Mouse (Mus musculus) C2C12 (cell line): Measurements from ENCODE around the gene Rnase4.

Source experiments
- CTCF ChIP-seq: IDR thresholded peaks from one replicate; pipeline ENCODE4 v1.5.1; 2011; ENCODE audit not compliant: control insufficient read depth, insufficient read depth, insufficient read length
- MYOG ChIP-seq: IDR thresholded peaks from one replicate; pipeline ENCODE4 v1.6.1; 2011; ENCODE audit not compliant: control insufficient read depth, insufficient read length; ENCODE audit errors: extremely low read depth
- USF1 ChIP-seq: IDR thresholded peaks from one replicate; pipeline ENCODE4 v1.6.1; 2011; ENCODE audit warnings: low read depth, mild to moderate bottlenecking, control low read depth, moderate library complexity

DNA sequence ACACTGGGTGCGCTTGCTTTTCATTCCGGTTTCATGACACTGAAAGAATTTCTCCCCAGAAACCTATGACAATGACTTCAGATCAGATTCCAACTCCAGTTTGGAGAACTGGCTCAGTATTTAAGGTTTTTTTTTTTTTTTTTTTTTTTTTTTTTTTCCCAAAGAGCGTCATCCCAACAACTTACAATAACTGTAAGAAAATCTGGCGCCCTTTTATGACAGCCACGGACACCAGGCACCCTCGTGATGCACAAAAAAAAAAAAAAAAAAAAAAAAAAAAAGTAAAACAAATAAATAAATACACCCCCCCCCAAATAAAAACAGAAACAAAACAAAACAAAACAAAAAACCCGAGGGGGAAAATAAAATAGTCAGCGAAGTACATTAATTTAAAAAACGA lies 3.1 kb upstream of the Rnase4 start:
- TF ChIP-seq USF1, result no peak
- TF ChIP-seq CTCF, result no peak
- no peak for TF ChIP-seq MYOG
